Mouse (Mus musculus) liver, embryonic 16.5 days (tissue): ENCODE data around the gene Rapgef1. TPM values are rescaled to one million over a fixed set of nuclear protein-coding genes. Genes with fewer than 3 reads are reported as not detected.

Experiments used
- ATAC-seq: fragments of 200-750 bp; cut with Nextera tagmentation; 2 replicates; pipeline ENCODE4 v1.8.0; 2017; ENCODE audit warnings: low read depth, mild to moderate bottlenecking, moderate number of reproducible peaks, moderate library complexity
- H3K27ac ChIP-seq: fragments of 300-500 bp; sonication (generic); 2 replicates; pipeline ENCODE4 v1.5.1; 2014; ENCODE audit warnings: mild to moderate bottlenecking, low read length
- H3K27me3 ChIP-seq: fragments of 300-500 bp; sonication (generic); 2 replicates; pipeline ENCODE4 v1.6.1; 2014; ENCODE audit warnings: low read depth, low read length, mixed read lengths; ENCODE audit not compliant: control insufficient read depth, insufficient read depth
- H3K36me3 ChIP-seq: fragments of 300-500 bp; sonication (generic); 2 replicates; pipeline ENCODE4 v1.6.1; 2014; ENCODE audit warnings: mild to moderate bottlenecking; ENCODE audit not compliant: control insufficient read depth, insufficient read depth
- H3K4me1 ChIP-seq: fragments of 300-500 bp; sonication (generic); 2 replicates; pipeline ENCODE4 v1.6.1; 2014; ENCODE audit warnings: low read depth, low read length, mixed read lengths; ENCODE audit not compliant: control insufficient read depth
- H3K4me2 ChIP-seq: fragments of 300-500 bp; sonication (generic); 2 replicates; pipeline ENCODE4 v1.6.1; 2014; ENCODE audit warnings: low read depth, low read length, mixed read lengths
- H3K4me3 ChIP-seq: fragments of 300-500 bp; sonication (generic); 2 replicates; pipeline ENCODE4 v1.5.1; 2014; ENCODE audit warnings: low read depth, mild to moderate bottlenecking, low read length
- H3K9ac ChIP-seq: fragments of 300-500 bp; sonication (generic); 2 replicates; pipeline ENCODE4 v1.6.1; 2014; ENCODE audit warnings: low read depth, low read length
- H3K9me3 ChIP-seq: fragments of 300-500 bp; sonication (generic); replicated peaks from 2 replicates; pipeline ENCODE4 v1.6.1; 2016; ENCODE audit warnings: low read length; ENCODE audit not compliant: control insufficient read depth
- WGBS: fragments of 180-500 bp; shearing (Covaris S2); extraction: QIAGEN DNeasy Blood & Tissue Kit; methylation state at CpG from one replicate; pipeline ENCODE4 v1.1.7; 2014; ENCODE audit not compliant: insufficient replicate concordance; 5-methylcytosine and 5-hydroxymethylcytosine counted together
- polyA plus RNA-seq: library from polyadenylated mRNA; unstranded; fragments of >200 nt; fragmentation: Nextera tagmentation; extraction: Ambion mirVana; gene quantifications from 2 replicates; pipeline ENCODE4 v1.2.1, GENCODE M21; 2015

Rapgef1 gene
- polyA plus RNA-seq: 4.2 and 4.7 TPM in 2 replicates

- peak within 1 kb of the TSS; percentile 71 for H3K27ac ChIP-seq
- peak within 1 kb of the TSS; percentile 85 for H3K4me2 ChIP-seq
- no peaks in the 10 kb centered on the region for H3K36me3 ChIP-seq
- WGBS: under 1% methylated on average over 74 of the region's 101 CpGs
- H3K4me1 ChIP-seq: peaks cover 42% of the 10 kb centered on the region
- H3K9me3 ChIP-seq: no peaks in the 10 kb centered on the region
- peak within 1 kb of the TSS; percentile 83 for H3K9ac ChIP-seq
- peak; percentile 69 for ATAC-seq
- H3K27me3 ChIP-seq: no peaks in the 10 kb centered on the region
- H3K4me3 ChIP-seq: peak within 1 kb of the TSS; percentile 75
Measured at GRCm38 (mm10) chr2:29619484-29620300, at the start of gene Rapgef1. TSS of gene Rapgef1 (plus strand) at chr2:29619720.

- no peak for ATAC-seq
- Histone ChIP-seq H3K36me3 (no peaks in the 10 kb centered on the region), H3K4me3 (no peak overlapping the region), H3K27ac (no peak overlapping the region), H3K27me3 (no peaks in the 10 kb centered on the region), H3K4me2 (no peak overlapping the region), H3K9ac (no peak overlapping the region), H3K4me1 (no peaks in the 10 kb centered on the region), H3K9me3 (no peaks in the 10 kb centered on the region)
- 37% methylated on average over 9 of the region's 9 CpGs for WGBS
Measured at GRCm38 (mm10) chr2:29571921-29572700, 47.4 kb upstream of the Rapgef1 start.

DNA sequence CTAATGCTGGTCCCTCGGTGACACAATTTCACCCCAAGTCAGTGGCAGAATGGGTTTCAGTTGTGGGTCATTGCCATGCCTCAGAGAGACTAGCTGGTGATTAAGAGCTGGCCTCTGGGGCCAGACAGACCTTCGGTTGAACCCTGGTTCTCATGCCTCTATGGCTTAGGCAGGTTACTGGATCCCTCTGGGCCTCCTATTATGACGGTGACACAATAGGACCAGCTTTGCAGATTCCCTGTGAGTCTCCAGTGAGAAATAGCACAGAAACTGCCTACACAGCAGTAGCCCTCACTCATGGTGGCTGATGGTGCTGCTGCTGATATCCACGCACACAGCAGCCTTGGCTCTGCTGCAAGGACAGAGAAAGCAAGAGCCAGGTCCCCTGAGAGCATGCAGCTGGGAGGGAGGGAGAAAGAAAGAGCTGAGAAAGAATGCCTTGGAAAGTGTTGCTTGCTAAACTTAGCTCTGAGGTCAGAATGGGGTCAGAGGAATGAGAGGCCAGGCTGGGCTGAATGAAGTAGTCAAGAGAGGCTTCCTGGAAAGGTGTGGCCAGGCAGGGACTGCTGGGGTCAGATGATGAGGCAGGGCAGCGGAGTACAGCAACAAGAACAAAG is 46.6 kb upstream of the Rapgef1 start:
- H3K9ac ChIP-seq: no peak overlapping the region
- no peaks in the 10 kb centered on the region for H3K9me3 ChIP-seq
- no peak overlapping the region for H3K4me3 ChIP-seq
- 56% methylated on average over 5 of the region's 5 CpGs for WGBS
- H3K27me3 ChIP-seq: no peaks in the 10 kb centered on the region
- H3K4me2 ChIP-seq: no peak overlapping the region
- ATAC-seq: no peak
- no peaks in the 10 kb centered on the region for H3K4me1 ChIP-seq
- no peak overlapping the region for H3K27ac ChIP-seq
- no peaks in the 10 kb centered on the region for H3K36me3 ChIP-seq

- no peak for ATAC-seq
- WGBS: 9% methylated on average over 5 of the region's 5 CpGs
- no peak overlapping the region for H3K4me3 ChIP-seq
- H3K27me3 ChIP-seq: no peaks in the 10 kb centered on the region
- H3K4me2 ChIP-seq: no peak overlapping the region
- no peaks in the 10 kb centered on the region for H3K4me1 ChIP-seq
- H3K9me3 ChIP-seq: no peaks in the 10 kb centered on the region
- H3K27ac ChIP-seq: no peak overlapping the region
- H3K9ac ChIP-seq: no peak overlapping the region
- H3K36me3 ChIP-seq: no peaks in the 10 kb centered on the region
Measured at GRCm38 (mm10) chr2:29573591-29573990, 45.9 kb upstream of the Rapgef1 start.

DNA sequence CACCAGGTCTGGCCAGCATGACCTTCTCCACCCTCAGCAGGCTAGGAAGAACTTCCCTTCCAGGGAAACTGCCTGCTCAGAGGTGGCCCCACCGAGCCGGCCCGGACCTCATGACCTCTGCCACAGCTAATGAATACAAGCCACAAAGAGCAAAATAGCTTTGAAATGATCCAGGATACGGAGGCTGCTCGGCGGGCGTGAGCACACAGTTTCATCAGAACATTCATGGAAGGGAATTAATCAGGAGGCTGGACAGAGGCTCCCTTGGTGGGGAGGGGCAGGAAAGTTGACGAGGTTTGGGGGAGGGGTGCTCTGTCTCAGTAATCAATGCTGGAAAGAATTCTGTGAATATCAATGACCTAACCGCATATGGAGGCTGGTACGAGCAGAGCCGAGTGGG is 45.3 kb upstream of the Rapgef1 start:
- Histone ChIP-seq H3K9ac (no peak overlapping the region), H3K36me3 (no peaks in the 10 kb centered on the region), H3K9me3 (no peaks in the 10 kb centered on the region), H3K27ac (no peak overlapping the region), H3K4me1 (no peaks in the 10 kb centered on the region), H3K4me3 (no peak overlapping the region), H3K4me2 (no peak overlapping the region), H3K27me3 (no peaks in the 10 kb centered on the region)
- ATAC-seq: no peak
- 45% methylated on average over 11 of the region's 11 CpGs for WGBS

- no peaks in the 10 kb centered on the region for H3K9me3 ChIP-seq
- 4% methylated on average over 7 of the region's 7 CpGs for WGBS
- no peak; the same call in 1 of the 2 replicates for ATAC-seq
- no peak overlapping the region for H3K4me3 ChIP-seq
- no peak overlapping the region for H3K27ac ChIP-seq
- no peak overlapping the region for H3K9ac ChIP-seq
- H3K36me3 ChIP-seq: no peaks in the 10 kb centered on the region
- H3K4me2 ChIP-seq: no peak overlapping the region
- H3K4me1 ChIP-seq: no peaks in the 10 kb centered on the region
- no peaks in the 10 kb centered on the region for H3K27me3 ChIP-seq
Measured at GRCm38 (mm10) chr2:29582415-29582814, 37.1 kb upstream of the Rapgef1 start.

- H3K4me3 ChIP-seq: no peak overlapping the region
- no peak for ATAC-seq
- WGBS: 35% methylated on average over 8 of the region's 8 CpGs
- H3K36me3 ChIP-seq: no peaks in the 10 kb centered on the region
- no peak overlapping the region for H3K9ac ChIP-seq
- no peaks in the 10 kb centered on the region for H3K9me3 ChIP-seq
- H3K4me1 ChIP-seq: no peaks in the 10 kb centered on the region
- no peak overlapping the region for H3K4me2 ChIP-seq
- no peaks in the 10 kb centered on the region for H3K27me3 ChIP-seq
- H3K27ac ChIP-seq: no peak overlapping the region
Measured at GRCm38 (mm10) chr2:29586017-29586702, 33.4 kb upstream of the Rapgef1 start.

DNA sequence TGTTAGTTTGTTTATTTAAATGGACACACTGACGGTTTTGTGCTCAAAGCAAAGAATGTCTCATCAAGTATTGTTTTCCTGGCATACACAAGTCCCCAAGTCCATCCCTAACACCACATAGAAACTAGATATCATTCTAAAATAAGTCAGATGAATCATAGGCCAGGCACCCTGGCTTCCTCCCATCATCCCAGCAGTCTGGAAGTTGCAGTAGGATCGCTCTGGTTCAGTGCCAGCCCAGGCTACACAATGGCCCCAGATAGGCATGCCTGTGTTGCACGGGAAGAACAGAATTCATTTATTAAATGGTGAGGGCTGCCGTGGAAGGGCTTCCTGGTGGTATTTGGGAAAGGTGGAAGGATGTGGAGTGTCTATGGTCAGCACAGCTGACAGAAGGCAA is 31.5 kb upstream of the Rapgef1 start:
- H3K27me3 ChIP-seq: no peaks in the 10 kb centered on the region
- no peak overlapping the region for H3K4me2 ChIP-seq
- H3K9ac ChIP-seq: no peak overlapping the region
- H3K9me3 ChIP-seq: no peaks in the 10 kb centered on the region
- no peaks in the 10 kb centered on the region for H3K36me3 ChIP-seq
- H3K4me3 ChIP-seq: no peak overlapping the region
- no peak overlapping the region for H3K27ac ChIP-seq
- no peak for ATAC-seq
- WGBS: 50% methylated on average over 4 of the region's 4 CpGs
- no peaks in the 10 kb centered on the region for H3K4me1 ChIP-seq
